ENCODE assay signal across 8 mouse cellular contexts in the genomic region with DNA sequence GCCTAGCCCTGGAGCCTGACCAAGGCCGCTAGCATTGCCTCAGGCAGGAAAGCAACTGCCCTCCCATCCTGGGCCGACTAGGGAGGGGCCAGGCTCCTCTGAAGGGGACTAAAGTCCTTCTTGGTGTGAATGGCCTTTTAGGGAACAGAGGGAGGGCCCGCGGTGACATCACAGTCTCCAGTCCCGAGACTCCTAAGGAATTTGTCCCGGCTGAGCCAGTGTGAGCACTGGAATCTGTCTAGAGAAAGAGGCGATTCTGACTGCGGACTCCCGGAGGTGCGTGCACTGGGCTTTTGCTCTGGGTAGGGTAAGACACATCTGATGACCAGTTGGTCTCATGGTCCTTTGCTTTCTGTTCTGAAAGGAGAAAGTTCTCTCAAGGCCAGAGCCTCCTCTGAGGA.
A peak's percentile ranks its signal among the peaks of the same experiment; 100 is the strongest.
DNase-seq lines count a peak whose midpoint lies in the region; ATAC-seq and TF ChIP-seq lines count a peak whose summit lies in the region.

No protein-coding gene starts in this region.

- H3K9me3 ChIP-seq in CH12.LX (replicated peaks; ENCODE audit: low read length) = no peaks in the 10 kb centered on the region
- H3K9me3 ChIP-seq in forebrain, embryonic 16.5 days (ENCODE audit: control insufficient read depth, low read length) = no peaks in the 10 kb centered on the region
- no peaks in the 10 kb centered on the region for H3K9me3 ChIP-seq in midbrain, embryonic 13.5 days

- H3K4me2 ChIP-seq in CH12.LX (ENCODE audit: insufficient read depth, low read depth, poor library complexity, severe bottlenecking) = 0 out of 2 replicates have a peak overlapping the region, but pooled peaks have one; percentile 7
- H3K4me2 ChIP-seq in forebrain, embryonic 16.5 days (ENCODE audit: low read length) = no peak overlapping the region
- peak overlapping the region; percentile 19 for H3K4me2 ChIP-seq in midbrain, embryonic 13.5 days (replicated peaks)

- no peaks in the 10 kb centered on the region for H3K27me3 ChIP-seq in CH12.LX (replicated peaks)
- no peaks in the 10 kb centered on the region for H3K27me3 ChIP-seq in forebrain, embryonic 16.5 days (replicated peaks; ENCODE audit: control insufficient read depth, insufficient read depth, low read length)
- no peaks in the 10 kb centered on the region; the same call in 1 of the 2 replicates for H3K27me3 ChIP-seq in midbrain, embryonic 13.5 days
- no peaks in the 10 kb centered on the region for H3K27me3 ChIP-seq in testis, adult 2 months (ENCODE audit: control insufficient read depth, insufficient read depth, low read length)

- TF ChIP-seq EP300 in CH12.LX (IDR thresholded peaks at IDR 0.05; ENCODE audit: low read length) = no peak

- TF ChIP-seq CTCF in CH12.LX (conservative IDR thresholded peaks at IDR 0.05 in 1 of 2, IDR thresholded peaks at IDR 0.05 in 1 of 2; ENCODE audit: low read depth in 2 of 2, low read length in 2 of 2) = no peak
- TF ChIP-seq CTCF in testis, adult 2 months (IDR thresholded peaks at IDR 0.05; ENCODE audit: control insufficient read depth, insufficient read depth, insufficient replicate concordance, low read depth, low read length) = no peak

- no peak for TF ChIP-seq POLR2A in CH12.LX (IDR thresholded peaks at IDR 0.05; ENCODE audit: low read depth, low read length)
- TF ChIP-seq POLR2A in testis, adult 2 months (IDR thresholded peaks at IDR 0.05; ENCODE audit: control insufficient read depth, low read depth, low read length) = no peak

- no peak for DNase-seq in CH12.LX (ENCODE audit: extremely low read depth)
- DNase-seq in adrenal gland, adult 18-20 months (ENCODE audit: low spot score in 2 of 2) = peak; percentile 77 to 78
- DNase-seq in heart, postnatal 25 days (ENCODE audit: low spot score) = peak; percentile 92
- DNase-seq in left cerebral cortex, postnatal 4 days = peak; percentile 36
- DNase-seq in thymus, postnatal 0 days (ENCODE audit: low spot score) = no peak

- in situ Hi-C loops in CH12.LX (cut with MboI; ENCODE audit: low pct_ligation_motif_present, low pct_unique_long_range_greater_than_20kb, low sequenced_read_pairs) = no loop called here

- H3K4me3 ChIP-seq in CH12.LX (replicated peaks in 1 of 3; ENCODE audit: low read depth in 2 of 3, low read length in 2 of 3, poor library complexity in 1 of 3) = no peak overlapping the region
- peak overlapping the region; percentile 12; the same call in 1 of the 2 replicates for H3K4me3 ChIP-seq in forebrain, embryonic 16.5 days (replicated peaks; ENCODE audit: low read length)
- peak overlapping the region; percentile 11 for H3K4me3 ChIP-seq in midbrain, embryonic 13.5 days (replicated peaks)
- no peak overlapping the region; the same call in 1 of the 2 replicates for H3K4me3 ChIP-seq in testis, adult 2 months (ENCODE audit: control insufficient read depth, low read depth, low read length)

- peak; percentile 54; the same call in 1 of the 2 replicates for ATAC-seq in forebrain, embryonic 16.5 days
- peak; percentile 79 for ATAC-seq in midbrain, embryonic 13.5 days

- no peaks in the 10 kb centered on the region for H3K79me2 ChIP-seq in CH12.LX (replicated peaks; ENCODE audit: control insufficient read depth, extremely low read depth, insufficient read depth, poor library complexity, severe bottlenecking)

- no peak for TF ChIP-seq RAD21 in CH12.LX (IDR thresholded peaks at IDR 0.05; ENCODE audit: low read depth, low read length)

- dilution Hi-C loops in CH12.LX (cut with MboI; ENCODE audit: extremely low pct_ligation_motif_present, extremely low pct_unique_long_range_greater_than_20kb, low sequenced_read_pairs) = no loop called here

- H3K36me3 ChIP-seq in CH12.LX (replicated peaks in 1 of 2; ENCODE audit: control insufficient read depth in 1 of 2, insufficient read depth in 1 of 2, low read length in 1 of 2) = no peaks in the 10 kb centered on the region
- H3K36me3 ChIP-seq in forebrain, embryonic 16.5 days (ENCODE audit: control insufficient read depth, insufficient read depth) = no peaks in the 10 kb centered on the region
- H3K36me3 ChIP-seq in midbrain, embryonic 13.5 days = no peaks in the 10 kb centered on the region
- no peaks in the 10 kb centered on the region for H3K36me3 ChIP-seq in testis, adult 2 months (ENCODE audit: control insufficient read depth, insufficient read depth, low read length)

- H3K9ac ChIP-seq in CH12.LX (ENCODE audit: insufficient read depth, low read depth) = no peak overlapping the region
- no peak overlapping the region for H3K9ac ChIP-seq in forebrain, embryonic 16.5 days (replicated peaks; ENCODE audit: low read depth, low read length)
- 0 out of 2 replicates have a peak overlapping the region, but pooled peaks have one; percentile 7 for H3K9ac ChIP-seq in midbrain, embryonic 13.5 days (replicated peaks)

- H3K27ac ChIP-seq in CH12.LX (ENCODE audit: insufficient read depth, low read depth) = no peak overlapping the region
- no peak overlapping the region for H3K27ac ChIP-seq in forebrain, embryonic 16.5 days (ENCODE audit: low read length)
- peak overlapping the region; percentile 27 for H3K27ac ChIP-seq in midbrain, embryonic 13.5 days
- H3K27ac ChIP-seq in testis, adult 2 months (ENCODE audit: control insufficient read depth, insufficient read depth, low read depth, low read length) = peak overlapping the region; percentile 3; the same call in 1 of the 2 replicates

- 2% methylated on average over 10 of the region's 10 CpGs for WGBS in forebrain, embryonic 16.5 days
- WGBS in midbrain, embryonic 13.5 days = under 1% methylated on average over 10 of the region's 10 CpGs

- peaks cover 0 to 14% of the 10 kb centered on the region in 2 experiments; a peak in 2 of 4 replicates for H3K4me1 ChIP-seq in CH12.LX (ENCODE audit: control insufficient read depth in 1 of 2, insufficient read depth in 2 of 2)
- H3K4me1 ChIP-seq in forebrain, embryonic 16.5 days (replicated peaks; ENCODE audit: control insufficient read depth, insufficient read depth, low read length) = peaks cover 5% of the 10 kb centered on the region
- H3K4me1 ChIP-seq in midbrain, embryonic 13.5 days (replicated peaks) = peaks cover 29% of the 10 kb centered on the region
- no peaks in the 10 kb centered on the region for H3K4me1 ChIP-seq in testis, adult 2 months (ENCODE audit: control insufficient read depth, insufficient read depth, low read length)

- intact Hi-C loops in heart, postnatal 25 days (cut with DNase I) = loop anchor here (5.0 kb wide), 2 partner anchors 33 to 37 kb away; no protein-coding TSS in a partner anchor
- intact Hi-C loops in left cerebral cortex, postnatal 4 days (cut with DNase I) = no loop called here

TF ChIP-seq in CH12.LX, 34 proteins besides CTCF, POLR2A, EP300 and RAD21:
- TF ChIP-seq MAZ (IDR thresholded peaks at IDR 0.05; ENCODE audit: low read depth, low read length) (no peak), ZC3H11A (IDR thresholded peaks at IDR 0.05; ENCODE audit: low read depth, low read length) (no peak), BHLHE40 (IDR thresholded peaks at IDR 0.05; ENCODE audit: low read depth, low read length) (no peak), SMC3 (IDR thresholded peaks at IDR 0.05; ENCODE audit: low read depth, low read length) (no peak), TCF12 (IDR thresholded peaks at IDR 0.05; ENCODE audit: low read depth, low read length) (no peak), GABPA (IDR thresholded peaks at IDR 0.05; ENCODE audit: insufficient replicate concordance, low read depth, low read length) (no peak), RCOR1 (conservative IDR thresholded peaks at IDR 0.05; ENCODE audit: low read depth, low read length) (no peak), ZMIZ1 (IDR thresholded peaks at IDR 0.05; ENCODE audit: low read depth, low read length) (no peak), HCFC1 (IDR thresholded peaks at IDR 0.05; ENCODE audit: low read depth, low read length) (no peak), IRF4 (IDR thresholded peaks at IDR 0.05; ENCODE audit: low read depth, low read length) (no peak), NELFE (IDR thresholded peaks at IDR 0.05; ENCODE audit: low read depth, low read length) (no peak), MYC (IDR thresholded peaks at IDR 0.05; ENCODE audit: low read depth, low read length) (no peak), UBTF (IDR thresholded peaks at IDR 0.05; ENCODE audit: low read depth, low read length) (no peak), NRF1 (IDR thresholded peaks at IDR 0.05; ENCODE audit: low read depth, low read length) (no peak), USF1 (IDR thresholded peaks at IDR 0.05; ENCODE audit: low read depth, low read length) (no peak), ZKSCAN1 (IDR thresholded peaks at IDR 0.05; ENCODE audit: borderline replicate concordance, low read depth, low read length) (no peak), SIN3A (IDR thresholded peaks at IDR 0.05; ENCODE audit: low read length) (no peak), E2F4 (IDR thresholded peaks at IDR 0.05; ENCODE audit: insufficient replicate concordance, low read depth, low read length) (no peak), ZNF384 (IDR thresholded peaks at IDR 0.05; ENCODE audit: low read depth, low read length) (no peak), JUN (IDR thresholded peaks at IDR 0.05; ENCODE audit: insufficient read depth, low read depth, low read length) (no peak)
TF ChIP-seq in CH12.LX: peak in this region for 0.

Comparison
In these comparisons a context has a peak if more than half of its experiments do, and no peak if none do; other contexts are left out.
1. DNase-seq: peak in adrenal gland, adult 18-20 months (2 of 2), heart, postnatal 25 days (single experiment) and left cerebral cortex, postnatal 4 days (single experiment); none in CH12.LX (single experiment) and thymus, postnatal 0 days (single experiment).
2. H3K27ac ChIP-seq: peak in midbrain, embryonic 13.5 days (single experiment) and testis, adult 2 months (single experiment); none in CH12.LX (single experiment) and forebrain, embryonic 16.5 days (single experiment).
3. H3K4me3 ChIP-seq: peak in forebrain, embryonic 16.5 days (single experiment) and midbrain, embryonic 13.5 days (single experiment); none in CH12.LX (0 of 3) and testis, adult 2 months (single experiment).